Mouse (Mus musculus) ES-Bruce4 (cell line): ENCODE data around the gene Cpb1.

Experiments used
- CTCF ChIP-seq: IDR thresholded peaks from one replicate; pipeline ENCODE4 v1.8.1; 2011; ENCODE audit warnings: low read depth, low read length
- POLR2A ChIP-seq: IDR thresholded peaks from one replicate; pipeline ENCODE4 v1.8.1; 2011; ENCODE audit warnings: low read length; ENCODE audit not compliant: insufficient read depth

DNA sequence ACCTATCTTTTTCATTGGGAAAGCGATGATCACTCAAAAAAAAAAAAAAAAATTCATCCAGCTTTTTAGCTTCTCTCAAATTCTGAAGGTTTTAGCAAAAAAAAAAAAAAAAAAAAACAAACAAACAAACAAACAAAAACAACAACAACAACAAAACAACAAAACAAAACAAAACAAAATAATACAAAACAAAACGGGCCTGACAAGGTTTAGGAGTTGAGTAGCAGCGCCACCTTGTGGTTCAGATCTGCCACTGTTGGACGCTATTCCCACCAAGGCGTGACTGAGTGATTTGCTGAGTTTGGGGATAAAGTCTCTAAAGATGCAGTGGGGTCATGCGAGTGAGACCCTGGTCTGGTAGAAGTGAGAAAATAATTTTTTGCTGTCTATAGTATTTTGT, 76.7 kb downstream of the Cpb1 start:
- TF ChIP-seq POLR2A (no peak), CTCF (peak; percentile 76)
